Mouse (Mus musculus): Measurements from ENCODE around the gene BC030870. TPM values are rescaled to one million over a fixed set of nuclear protein-coding genes. Genes with fewer than 3 reads are reported as not detected.

Gene BC030870
- polyA plus RNA-seq, 1 experiment from 2014 or later, result 15.0 TPM

DNA sequence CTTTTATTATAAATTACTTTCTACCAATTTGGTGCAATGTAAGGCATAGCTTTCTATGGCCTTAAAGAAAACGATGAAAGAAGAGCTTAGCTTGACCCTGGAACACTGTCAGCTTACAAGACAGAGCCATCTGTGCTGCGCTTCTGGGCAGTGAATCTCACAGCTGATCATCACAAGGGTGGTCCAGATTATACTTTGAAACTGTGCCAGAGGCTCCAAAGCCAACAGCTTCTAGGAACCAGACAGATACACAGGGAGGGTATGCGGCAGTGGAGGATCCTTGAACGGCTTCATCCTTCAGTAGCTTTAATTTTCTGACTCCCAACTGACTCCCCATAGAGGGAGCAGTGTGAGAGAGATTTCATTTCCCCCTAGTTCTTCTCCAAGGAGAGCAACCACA, 28.5 kb upstream of the BC030870 start:
- Histone ChIP-seq H3K27ac (replicated peaks) (no peak overlapping the region), H3K4me2 (replicated peaks; ENCODE audit: low read depth) (no peak overlapping the region), H3K36me3 (ENCODE audit: control insufficient read depth, insufficient read depth, low read length) (no peaks in the 10 kb centered on the region), H3K4me1 (replicated peaks; ENCODE audit: control insufficient read depth, insufficient read depth) (no peaks in the 10 kb centered on the region), H3K9ac (ENCODE audit: low read length) (no peak overlapping the region), H3K4me3 (ENCODE audit: low read depth, low read length) (no peak overlapping the region), H3K9me3 (ENCODE audit: control insufficient read depth, low read length) (no peaks in the 10 kb centered on the region), H3K27me3 (ENCODE audit: control insufficient read depth, insufficient read depth, low read length) (no peaks in the 10 kb centered on the region)
- DNase-seq (ENCODE audit: low spot score) (no peak), ATAC-seq (ENCODE audit: low FRiP score, low TSS enrichment) (no peak)
- TF ChIP-seq EP300 (optimal IDR thresholded peaks at IDR 0.05), result no peak
- no peak for TF ChIP-seq CTCF (IDR thresholded peaks at IDR 0.05; ENCODE audit: low read depth)
- 64% methylated on average over 4 of the region's 4 CpGs for WGBS

DNA sequence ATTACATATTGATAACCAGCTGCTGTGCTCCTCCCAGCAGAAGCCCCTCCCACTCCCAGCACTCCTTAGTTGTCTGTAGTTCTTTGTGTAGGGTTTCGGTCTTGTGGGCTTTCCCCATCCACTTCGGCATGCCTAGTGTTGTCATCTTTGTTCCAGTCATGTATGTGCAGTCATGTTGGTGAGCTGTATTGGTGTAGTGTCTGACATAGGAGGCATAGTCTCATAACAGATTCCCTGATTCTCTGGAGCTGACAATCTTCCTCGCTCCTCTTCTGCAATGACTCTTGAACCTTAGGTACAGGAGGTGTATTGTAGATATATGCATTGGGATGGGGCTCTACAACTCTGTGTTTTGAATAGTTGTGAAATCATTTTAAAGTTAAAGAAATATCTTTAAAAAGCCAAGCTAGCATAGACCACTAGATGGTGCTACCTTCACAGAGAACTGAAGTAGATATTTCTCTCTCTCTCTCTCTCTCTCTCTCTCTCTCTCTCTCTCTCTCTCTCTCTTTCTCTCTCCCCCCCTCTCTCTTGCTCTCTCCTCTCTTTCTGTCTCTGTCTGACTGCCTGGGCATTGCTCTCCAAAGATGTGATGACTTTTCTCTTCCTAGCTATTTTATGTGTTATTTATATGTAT, 9.6 kb upstream of the BC030870 start:
- Histone ChIP-seq H3K4me2 (replicated peaks; ENCODE audit: low read depth) (no peak overlapping the region), H3K27ac (replicated peaks) (no peak overlapping the region), H3K36me3 (ENCODE audit: control insufficient read depth, insufficient read depth, low read length) (no peaks in the 10 kb centered on the region), H3K4me3 (ENCODE audit: low read depth, low read length) (no peak overlapping the region), H3K4me1 (replicated peaks; ENCODE audit: control insufficient read depth, insufficient read depth) (no peaks in the 10 kb centered on the region), H3K9ac (ENCODE audit: low read length) (no peak overlapping the region), H3K9me3 (ENCODE audit: control insufficient read depth, low read length) (no peaks in the 10 kb centered on the region), H3K27me3 (ENCODE audit: control insufficient read depth, insufficient read depth, low read length) (no peaks in the 10 kb centered on the region)
- no peak for DNase-seq (ENCODE audit: low spot score)
- WGBS, result 60% methylated on average over 3 of the region's 3 CpGs
- no peak for ATAC-seq (ENCODE audit: low FRiP score, low TSS enrichment)
- TF ChIP-seq CTCF (IDR thresholded peaks at IDR 0.05; ENCODE audit: low read depth) (peak; percentile 70), EP300 (optimal IDR thresholded peaks at IDR 0.05) (no peak)

- ATAC-seq (ENCODE audit: low FRiP score, low TSS enrichment) (no peak), DNase-seq (ENCODE audit: low spot score) (no peak)
- H3K27ac ChIP-seq (replicated peaks), result no peak overlapping the region
- H3K4me3 ChIP-seq (ENCODE audit: low read depth, low read length), result no peak overlapping the region
- no peaks in the 10 kb centered on the region for H3K36me3 ChIP-seq (ENCODE audit: control insufficient read depth, insufficient read depth, low read length)
- H3K9ac ChIP-seq (ENCODE audit: low read length), result no peak overlapping the region
- no peak overlapping the region for H3K4me2 ChIP-seq (replicated peaks; ENCODE audit: low read depth)
- H3K4me1 ChIP-seq (replicated peaks; ENCODE audit: control insufficient read depth, insufficient read depth), result no peaks in the 10 kb centered on the region
- TF ChIP-seq CTCF (IDR thresholded peaks at IDR 0.05; ENCODE audit: low read depth) (no peak), EP300 (optimal IDR thresholded peaks at IDR 0.05) (no peak)
- WGBS, result 67% methylated on average over 3 of the region's 3 CpGs
- no peaks in the 10 kb centered on the region for H3K9me3 ChIP-seq (ENCODE audit: control insufficient read depth, low read length)
- H3K27me3 ChIP-seq (ENCODE audit: control insufficient read depth, insufficient read depth, low read length), result no peaks in the 10 kb centered on the region
These were observed 2.9 kb downstream of the BC030870 start for GRCm38 (mm10) chr8:65126454-65126853.

DNA sequence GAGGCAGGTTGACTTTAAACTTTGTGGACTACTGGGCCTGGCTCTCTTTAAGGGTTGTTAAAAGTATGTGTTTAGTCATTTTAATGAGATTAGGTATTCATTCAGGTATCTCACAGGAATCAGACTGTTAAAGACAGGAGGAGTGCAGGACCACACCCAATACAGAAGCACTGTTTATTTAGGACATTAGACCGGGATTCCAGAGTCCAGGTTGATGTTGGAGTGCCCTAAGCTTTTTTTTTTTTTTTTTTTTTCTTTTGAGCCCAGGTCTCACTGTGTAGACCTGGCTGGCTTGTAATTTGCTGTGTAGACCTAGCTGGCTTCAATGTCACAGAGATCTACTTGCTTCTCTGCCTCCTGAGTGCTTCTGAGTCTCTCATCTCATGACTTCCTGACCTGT, 3.3 kb downstream of the BC030870 start:
- H3K27me3 ChIP-seq (ENCODE audit: control insufficient read depth, insufficient read depth, low read length), result no peaks in the 10 kb centered on the region
- no peak for DNase-seq (ENCODE audit: low spot score)
- H3K27ac ChIP-seq (replicated peaks), result no peak overlapping the region
- no peaks in the 10 kb centered on the region for H3K36me3 ChIP-seq (ENCODE audit: control insufficient read depth, insufficient read depth, low read length)
- ATAC-seq (ENCODE audit: low FRiP score, low TSS enrichment), result no peak
- no peak overlapping the region for H3K4me3 ChIP-seq (ENCODE audit: low read depth, low read length)
- H3K4me1 ChIP-seq (replicated peaks; ENCODE audit: control insufficient read depth, insufficient read depth), result no peaks in the 10 kb centered on the region
- TF ChIP-seq CTCF (IDR thresholded peaks at IDR 0.05; ENCODE audit: low read depth) (no peak), EP300 (optimal IDR thresholded peaks at IDR 0.05) (no peak)
- H3K4me2 ChIP-seq (replicated peaks; ENCODE audit: low read depth), result no peak overlapping the region
- 46% methylated on average over 1 of the region's 1 CpGs for WGBS
- H3K9me3 ChIP-seq (ENCODE audit: control insufficient read depth, low read length), result no peaks in the 10 kb centered on the region
- H3K9ac ChIP-seq (ENCODE audit: low read length), result no peak overlapping the region

DNA sequence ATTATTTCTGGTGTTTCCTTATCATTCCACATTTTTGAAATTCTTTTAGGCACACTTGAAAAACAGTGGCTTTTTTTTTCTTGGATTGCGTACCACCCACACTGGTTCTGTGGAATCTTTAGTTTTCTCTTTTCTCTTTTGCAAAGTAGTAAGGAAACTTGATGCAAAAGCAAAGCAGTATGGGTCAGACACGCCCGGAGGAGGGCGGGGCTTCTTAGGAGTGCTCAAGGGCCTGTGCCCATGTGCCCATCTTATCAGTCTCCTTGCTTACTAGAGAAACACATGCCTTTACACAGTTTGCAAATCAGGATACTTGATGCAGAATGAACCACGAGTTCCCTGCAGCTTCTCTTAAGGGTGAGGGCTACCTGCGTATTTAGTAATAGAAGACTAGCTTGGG, 17.3 kb downstream of the BC030870 start:
- no peaks in the 10 kb centered on the region for H3K9me3 ChIP-seq (ENCODE audit: control insufficient read depth, low read length)

GRCm38 (mm10) chr8:65110285-65110691, 19.1 kb downstream of the BC030870 start:
- H3K4me3 ChIP-seq (ENCODE audit: low read depth, low read length), result no peak overlapping the region
- no peaks in the 10 kb centered on the region for H3K27me3 ChIP-seq (ENCODE audit: control insufficient read depth, insufficient read depth, low read length)
- no peaks in the 10 kb centered on the region for H3K9me3 ChIP-seq (ENCODE audit: control insufficient read depth, low read length)
- H3K9ac ChIP-seq (ENCODE audit: low read length), result no peak overlapping the region
- WGBS, result 35% methylated on average over 5 of the region's 5 CpGs
- H3K4me2 ChIP-seq (replicated peaks; ENCODE audit: low read depth), result no peak overlapping the region
- DNase-seq (ENCODE audit: low spot score) (peak; percentile 78), ATAC-seq (ENCODE audit: low FRiP score, low TSS enrichment) (0 out of 2 replicates have a peak, but pooled peaks have one; percentile 41)
- no peaks in the 10 kb centered on the region for H3K36me3 ChIP-seq (ENCODE audit: control insufficient read depth, insufficient read depth, low read length)
- H3K4me1 ChIP-seq (replicated peaks; ENCODE audit: control insufficient read depth, insufficient read depth), result no peaks in the 10 kb centered on the region
- TF ChIP-seq EP300 (optimal IDR thresholded peaks at IDR 0.05) (no peak), CTCF (IDR thresholded peaks at IDR 0.05; ENCODE audit: low read depth) (peak; percentile 92)
- H3K27ac ChIP-seq (replicated peaks), result no peak overlapping the region

More for the DNA sequence above, 17.3 kb downstream of the BC030870 start:
- peak; percentile 35 for DNase-seq (ENCODE audit: low spot score)
- Histone ChIP-seq H3K27me3 (ENCODE audit: control insufficient read depth, insufficient read depth, low read length) (no peaks in the 10 kb centered on the region), H3K27ac (replicated peaks) (no peak overlapping the region), H3K4me3 (ENCODE audit: low read depth, low read length) (no peak overlapping the region), H3K4me2 (replicated peaks; ENCODE audit: low read depth) (no peak overlapping the region), H3K36me3 (ENCODE audit: control insufficient read depth, insufficient read depth, low read length) (no peaks in the 10 kb centered on the region), H3K4me1 (replicated peaks; ENCODE audit: control insufficient read depth, insufficient read depth) (no peaks in the 10 kb centered on the region), H3K9ac (ENCODE audit: low read length) (no peak overlapping the region)
- no peak for TF ChIP-seq EP300 (optimal IDR thresholded peaks at IDR 0.05)
- ATAC-seq (ENCODE audit: low FRiP score, low TSS enrichment), result no peak
- WGBS, result 71% methylated on average over 6 of the region's 6 CpGs
